Mouse (Mus musculus) cerebellum, adult 2 months (tissue): ENCODE measurements around the gene Clec2e.

Experiments
- CTCF ChIP-seq: fragments of 200-500 bp; IDR thresholded peaks from 2 replicates; pipeline ENCODE4 v1.5.1; 2011; ENCODE audit warnings: low read depth, mild to moderate bottlenecking, control low read depth, low read length, moderate library complexity, borderline replicate concordance; ENCODE audit not compliant: insufficient read depth
- POLR2A ChIP-seq: fragments of 200-500 bp; IDR thresholded peaks from 2 replicates; pipeline ENCODE4 v1.6.1; 2011; ENCODE audit warnings: low read length, control low read depth, borderline replicate concordance; ENCODE audit not compliant: insufficient read depth

DNA sequence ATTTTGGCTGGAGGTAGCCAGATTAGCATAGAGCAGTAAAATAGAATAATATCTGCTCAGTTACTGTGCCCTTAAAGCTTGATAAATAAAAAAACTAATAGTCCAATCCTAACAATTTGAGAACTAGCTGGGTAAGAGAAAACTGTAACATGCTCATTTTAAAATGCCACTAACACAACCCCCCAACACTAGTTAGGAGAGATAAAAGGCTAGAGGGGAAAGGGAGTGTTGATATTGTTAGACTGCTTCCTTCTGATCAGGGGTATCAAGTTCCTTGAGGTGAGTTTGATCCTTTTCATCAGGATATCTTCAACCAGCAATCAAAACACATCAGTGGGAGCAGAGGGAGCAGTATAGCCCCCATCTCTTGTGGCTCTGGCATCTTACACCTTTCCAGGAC lies 58.2 kb downstream of the Clec2e start:
- no peak for TF ChIP-seq CTCF
- no peak for TF ChIP-seq POLR2A
